Mouse (Mus musculus) megakaryocyte-erythroid progenitor cell, adult 5-6 weeks (primary cell): Measurements from ENCODE around the gene Abcg1. TPM values are rescaled to one million over a fixed set of nuclear protein-coding genes. Genes with fewer than 3 reads are reported as not detected.

Experiments
- ATAC-seq: replicated peaks from 2 replicates; pipeline ENCODE4 v1.8.0; 2016; ENCODE audit warnings: mild to moderate bottlenecking, inconsistent platforms; ENCODE audit not compliant: severe bottlenecking, poor library complexity, low FRiP score, low TSS enrichment
- total RNA-seq, 2 experiments: library from RNA; stranded (forward) in 1 of 2; stranded (reverse) in 1 of 2; fragments of 200-1000, 215-1000 nt in 1 of 2; fragments of >200 nt in 1 of 2; fragmentation: Nextera tagmentation in 1 of 2; gene quantifications; 2 replicates each; pipeline ENCODE4 v1.2.3; 2014 to 2017

Gene Abcg1
- total RNA-seq (2014; fragmentation: Nextera tagmentation) = 5.4 and 8.5 TPM in 2 replicates
- total RNA-seq (2017) = 5.1 and 9.6 TPM in 2 replicates

GRCm38 (mm10) chr17:31057151-31057890 lies at the start of gene Abcg1:
Abcg1 (plus strand) TSS chr17:31057675.
- peak; percentile 36; the same call in 1 of the 2 replicates for ATAC-seq

- no peak for ATAC-seq
Observed at GRCm38 (mm10) chr17:31008416-31008815, 49.1 kb upstream of the Abcg1 start.

GRCm38 (mm10) chr17:31011551-31012394 lies 45.7 kb upstream of the Abcg1 start:
- peak; percentile 64 for ATAC-seq

GRCm38 (mm10) chr17:31018267-31018666 lies 39.2 kb upstream of the Abcg1 start:
- ATAC-seq = peak; percentile 58

- ATAC-seq = no peak
Observed at GRCm38 (mm10) chr17:31019505-31019904, 38.0 kb upstream of the Abcg1 start.

- ATAC-seq = no peak
Observed at GRCm38 (mm10) chr17:31020078-31020477, 37.4 kb upstream of the Abcg1 start.

- no peak for ATAC-seq
Observed at GRCm38 (mm10) chr17:31021276-31021675, 36.2 kb upstream of the Abcg1 start.

- ATAC-seq = 0 out of 2 replicates have a peak, but pooled peaks have one; percentile 27
Observed at GRCm38 (mm10) chr17:31024125-31024781, 33.2 kb upstream of the Abcg1 start.

- no peak for ATAC-seq
Observed at GRCm38 (mm10) chr17:31024782-31025125, 32.7 kb upstream of the Abcg1 start.

- ATAC-seq = no peak
Observed at GRCm38 (mm10) chr17:31026986-31027385, 30.5 kb upstream of the Abcg1 start.

GRCm38 (mm10) chr17:31027723-31028122 lies 29.8 kb upstream of the Abcg1 start:
- ATAC-seq = no peak

- no peak for ATAC-seq
Observed at GRCm38 (mm10) chr17:31028821-31029370, 28.6 kb upstream of the Abcg1 start.

- ATAC-seq = no peak
Observed at GRCm38 (mm10) chr17:31029407-31029806, 28.1 kb upstream of the Abcg1 start.

GRCm38 (mm10) chr17:31032341-31032740 lies 25.1 kb upstream of the Abcg1 start:
- ATAC-seq = peak; percentile 23; the same call in 1 of the 2 replicates

- no peak for ATAC-seq
Observed at GRCm38 (mm10) chr17:31033251-31033650, 24.2 kb upstream of the Abcg1 start.

GRCm38 (mm10) chr17:31034165-31034564 lies 23.3 kb upstream of the Abcg1 start:
- peak; percentile 91 for ATAC-seq

- ATAC-seq = peak; percentile 22; the same call in 1 of the 2 replicates
Observed at GRCm38 (mm10) chr17:31034674-31035356, 22.7 kb upstream of the Abcg1 start.

- ATAC-seq = no peak
Observed at GRCm38 (mm10) chr17:31036168-31036876, 21.2 kb upstream of the Abcg1 start.

GRCm38 (mm10) chr17:31037331-31037730 lies 20.1 kb upstream of the Abcg1 start:
- no peak for ATAC-seq
